Comparison of ENCODE assay signal across 25 mouse cellular contexts in genomic region chr10:21866504-21866903, GRCm38 (mm10). TPM values are rescaled to one million over a fixed set of nuclear protein-coding genes. Genes with fewer than 3 reads are reported as not detected.
A peak's percentile ranks its signal among the peaks of the same experiment; 100 is the strongest.
DNase-seq lines count a peak whose midpoint lies in the region; ATAC-seq and TF ChIP-seq lines count a peak whose summit lies in the region.
"Had no signal": no experiment of that assay in that cellular context is flagged by ENCODE, and none has a peak within 500 bp of the region (broad histone marks: within the 10 kb centered on the region; RNA-seq: fewer than 3 reads in every experiment).

No protein-coding gene starts in this region.

- ATAC-seq in neural tube, embryonic 15.5 days (ENCODE audit: low FRiP score), result no peak
- ATAC-seq: intestine, embryonic 15.5 days; Patski had no signal

- WGBS in cerebellum, adult 2 months, result 58% methylated on average over 4 of the region's 4 CpGs
- 54% methylated on average over 4 of the region's 4 CpGs for WGBS in kidney, adult 2 months
- 28% methylated on average over 4 of the region's 4 CpGs for WGBS in limb, embryonic 10.5 days
- 40% methylated on average over 4 of the region's 4 CpGs for WGBS in neural tube, embryonic 15.5 days

- peak; percentile 65; the same call in 1 of the 2 replicates for TF ChIP-seq EP300 in ES-Bruce4 (IDR thresholded peaks at IDR 0.05; ENCODE audit: insufficient read depth, low read depth, low read length)

- no peak for TF ChIP-seq POLR2A in cerebellum, adult 2 months (IDR thresholded peaks at IDR 0.05; ENCODE audit: borderline replicate concordance, insufficient read depth, low read length)
- no peak for TF ChIP-seq POLR2A in kidney, adult 2 months (IDR thresholded peaks at IDR 0.05; ENCODE audit: low read depth, low read length)
- TF ChIP-seq POLR2A in ES-Bruce4 (IDR thresholded peaks at IDR 0.05; ENCODE audit: insufficient read depth, low read length), result no peak

- H3K9me3 ChIP-seq in ES-Bruce4 (replicated peaks; ENCODE audit: control insufficient read depth, insufficient read depth, low read length, poor library complexity, severe bottlenecking), result no peaks in the 10 kb centered on the region
- H3K9me3 ChIP-seq in limb, embryonic 10.5 days (replicated peaks), result no peaks in the 10 kb centered on the region
- no peaks in the 10 kb centered on the region for H3K9me3 ChIP-seq in neural tube, embryonic 15.5 days (replicated peaks)
- H3K9me3 ChIP-seq: forebrain, embryonic 10.5 days; intestine, embryonic 15.5 days; limb, embryonic 12.5 days; liver, embryonic 13.5 days; lung, embryonic 15.5 days; midbrain, embryonic 10.5 days; neural tube, embryonic 12.5 days had no signal

- DNase-seq in cerebellum, postnatal 25 days, result peak; percentile 37 to 64
- no peak for DNase-seq in cerebellum, adult 2 months
- peak; percentile 20 to 33 for DNase-seq in kidney, postnatal 4 days
- DNase-seq in kidney, adult 2 months, result no peak
- DNase-seq in limb, embryonic 10.5 days (ENCODE audit: low spot score), result peak; percentile 41
- DNase-seq in spleen, adult 12 weeks (ENCODE audit: low spot score), result no peak
- DNase-seq: adrenal gland, postnatal 14 days; gastrocnemius, adult 2 months; heart, postnatal 10 days; kidney, postnatal 25 days; liver, embryonic 13.5 days; right cerebral cortex, adult 18-20 months; thymus, postnatal 4 days had no signal

- H3K4me1 ChIP-seq in cerebellum, adult 2 months (ENCODE audit: control insufficient read depth, insufficient read depth, low read length), result peaks cover 14% of the 10 kb centered on the region
- no peaks in the 10 kb centered on the region for H3K4me1 ChIP-seq in kidney, adult 2 months (ENCODE audit: control insufficient read depth, insufficient read depth, low read length)
- no peaks in the 10 kb centered on the region for H3K4me1 ChIP-seq in ES-Bruce4 (ENCODE audit: control insufficient read depth, insufficient read depth, low read length)
- peaks cover 11% of the 10 kb centered on the region for H3K4me1 ChIP-seq in limb, embryonic 10.5 days
- no peaks in the 10 kb centered on the region for H3K4me1 ChIP-seq in neural tube, embryonic 15.5 days
- H3K4me1 ChIP-seq: intestine, embryonic 15.5 days; liver, embryonic 13.5 days; lung, embryonic 15.5 days; neural tube, embryonic 12.5 days had no signal

- no peak for TF ChIP-seq CTCF in cerebellum, adult 2 months (IDR thresholded peaks at IDR 0.05; ENCODE audit: borderline replicate concordance, insufficient read depth, low read depth, low read length)
- TF ChIP-seq CTCF in kidney, adult 2 months (conservative IDR thresholded peaks at IDR 0.05; ENCODE audit: insufficient read depth, insufficient read length, low read depth, low read length), result no peak
- no peak for TF ChIP-seq CTCF in ES-Bruce4 (IDR thresholded peaks at IDR 0.05; ENCODE audit: low read depth, low read length)

- H3K9ac ChIP-seq in ES-Bruce4 (ENCODE audit: low read depth, poor library complexity, severe bottlenecking), result no peak overlapping the region
- no peak overlapping the region for H3K9ac ChIP-seq in neural tube, embryonic 15.5 days (replicated peaks)
- H3K9ac ChIP-seq: hindbrain, embryonic 14.5 days; intestine, embryonic 15.5 days; limb, embryonic 12.5 days; liver, embryonic 13.5 days; lung, embryonic 15.5 days; neural tube, embryonic 12.5 days had no signal

- no peaks in the 10 kb centered on the region for H3K36me3 ChIP-seq in kidney, adult 2 months (ENCODE audit: control insufficient read depth, insufficient read depth, low read length)
- no peaks in the 10 kb centered on the region for H3K36me3 ChIP-seq in ES-Bruce4 (ENCODE audit: control insufficient read depth, insufficient read depth, low read length, poor library complexity, severe bottlenecking)
- no peaks in the 10 kb centered on the region for H3K36me3 ChIP-seq in limb, embryonic 10.5 days
- H3K36me3 ChIP-seq in neural tube, embryonic 15.5 days, result no peaks in the 10 kb centered on the region
- H3K36me3 ChIP-seq: forebrain, embryonic 10.5 days; intestine, embryonic 15.5 days; limb, embryonic 12.5 days; liver, embryonic 13.5 days; lung, embryonic 15.5 days; midbrain, embryonic 10.5 days; neural tube, embryonic 12.5 days had no signal

- no peaks in the 10 kb centered on the region for H3K27me3 ChIP-seq in cerebellum, adult 2 months (ENCODE audit: control insufficient read depth, insufficient read depth, low read length)
- H3K27me3 ChIP-seq in kidney, adult 2 months (replicated peaks; ENCODE audit: control insufficient read depth, insufficient read depth, low read length), result no peaks in the 10 kb centered on the region
- no peaks in the 10 kb centered on the region for H3K27me3 ChIP-seq in ES-Bruce4 (ENCODE audit: control insufficient read depth, insufficient read depth, low read length, poor library complexity, severe bottlenecking)
- H3K27me3 ChIP-seq in limb, embryonic 10.5 days (ENCODE audit: low read depth, poor library complexity, severe bottlenecking), result no peaks in the 10 kb centered on the region
- H3K27me3 ChIP-seq in neural tube, embryonic 15.5 days (replicated peaks), result no peaks in the 10 kb centered on the region
- H3K27me3 ChIP-seq: intestine, embryonic 15.5 days; limb, embryonic 12.5 days; liver, embryonic 13.5 days; lung, embryonic 15.5 days; neural tube, embryonic 12.5 days; Patski had no signal

- H3K27ac ChIP-seq in cerebellum, adult 2 months (ENCODE audit: insufficient read depth, low read length), result no peak overlapping the region; the same call in 1 of the 2 replicates
- H3K27ac ChIP-seq in kidney, adult 2 months (ENCODE audit: insufficient read depth, low read depth, low read length), result no peak overlapping the region
- no peak overlapping the region for H3K27ac ChIP-seq in ES-Bruce4 (ENCODE audit: insufficient read depth, low read length)
- no peak overlapping the region for H3K27ac ChIP-seq in limb, embryonic 10.5 days
- no peak overlapping the region for H3K27ac ChIP-seq in neural tube, embryonic 15.5 days (replicated peaks)
- H3K27ac ChIP-seq: forebrain, embryonic 10.5 days; gastrocnemius, adult 2 months; hindbrain, embryonic 14.5 days; intestine, embryonic 15.5 days; limb, embryonic 12.5 days; liver, embryonic 13.5 days; lung, embryonic 15.5 days; macrophage; midbrain, embryonic 10.5 days; neural tube, embryonic 12.5 days had no signal

- no peak overlapping the region for H3K4me2 ChIP-seq in neural tube, embryonic 15.5 days
- H3K4me2 ChIP-seq: heart, embryonic 11.5 days; hindbrain, embryonic 14.5 days; intestine, embryonic 15.5 days; limb, embryonic 12.5 days; liver, embryonic 13.5 days; lung, embryonic 15.5 days; neural tube, embryonic 12.5 days had no signal

- H3K4me3 ChIP-seq in cerebellum, adult 2 months (replicated peaks; ENCODE audit: insufficient read depth, low read depth, low read length), result no peak overlapping the region
- H3K4me3 ChIP-seq in kidney, adult 2 months (ENCODE audit: insufficient read depth, low read depth, low read length), result no peak overlapping the region
- no peak overlapping the region for H3K4me3 ChIP-seq in ES-Bruce4 (ENCODE audit: low read depth, low read length)
- no peak overlapping the region for H3K4me3 ChIP-seq in limb, embryonic 10.5 days
- H3K4me3 ChIP-seq in neural tube, embryonic 15.5 days (replicated peaks), result no peak overlapping the region
- H3K4me3 ChIP-seq: forebrain, embryonic 10.5 days; gastrocnemius, adult 2 months; intestine, embryonic 15.5 days; limb, embryonic 12.5 days; liver, embryonic 13.5 days; lung, embryonic 15.5 days; midbrain, embryonic 10.5 days; neural tube, embryonic 12.5 days had no signal

RNA-seq across cellular contexts. Expression of gene Sgk1, which starts 15.5 kb away (rescaled TPM):
- 40.4 and 56.6 TPM in 2 replicates for polyA plus RNA-seq in cerebellum, adult 2 months (2012; rRNA removed)
- 73.3 and 76.5 TPM in 2 replicates for polyA plus RNA-seq in kidney, adult 2 months (2012; rRNA removed)
- 349 and 386 TPM in 2 replicates for polyA plus RNA-seq in ES-Bruce4 (2011; ENCODE audit: insufficient read depth, insufficient read length, low read depth, missing spikeins)
- 8.6 and 13.0 TPM in 2 replicates for polyA plus RNA-seq in limb, embryonic 10.5 days (2016; fragmentation: Nextera tagmentation; extraction: Ambion mirVana)
- polyA plus RNA-seq in neural tube, embryonic 15.5 days (2015; fragmentation: Nextera tagmentation; extraction: Ambion mirVana), result 34.0 and 34.9 TPM in 2 replicates

Comparison
In these comparisons a context has a peak if more than half of its experiments do, and no peak if none do; other contexts are left out.
1. DNase-seq: peak in cerebellum, postnatal 25 days (2 of 2), kidney, postnatal 4 days (2 of 2) and limb, embryonic 10.5 days (single experiment); none in cerebellum, adult 2 months (0 of 2), kidney, adult 2 months (single experiment) and spleen, adult 12 weeks (single experiment).